Mouse (Mus musculus) heart, adult 2 months (tissue): Measurements from ENCODE around the gene Dgkq. TPM values are rescaled to one million over a fixed set of nuclear protein-coding genes. Genes with fewer than 3 reads are reported as not detected.

Source experiments
- DNase-seq, 2 experiments: peaks; one replicate each; pipeline ENCODE4 v3.0.0; 2021
- H3K27ac ChIP-seq: fragments of 200-600 bp; 2 replicates; pipeline ENCODE4 v1.8.1; 2022
- H3K27me3 ChIP-seq: fragments of 200-500 bp; 2 replicates; pipeline ENCODE4 v1.6.1; 2012; ENCODE audit warnings: mild to moderate bottlenecking, low read length, inconsistent platforms, mixed read lengths; ENCODE audit not compliant: control insufficient read depth, insufficient read depth
- H3K36me3 ChIP-seq: fragments of 200-500 bp; 2 replicates; pipeline ENCODE4 v1.6.1; 2012; ENCODE audit warnings: low read length, inconsistent platforms; ENCODE audit not compliant: control insufficient read depth, insufficient read depth
- H3K4me1 ChIP-seq: fragments of 200-500 bp; 2 replicates; pipeline ENCODE4 v1.6.1; 2011; ENCODE audit warnings: low read length; ENCODE audit not compliant: control insufficient read depth, insufficient read depth
- H3K4me3 ChIP-seq: fragments of 200-600 bp; 2 replicates; pipeline ENCODE4 v1.8.1; 2022
- H3K79me2 ChIP-seq: fragments of 200-500 bp; replicated peaks from 2 replicates; pipeline ENCODE4 v1.6.1; 2012; ENCODE audit warnings: mild to moderate bottlenecking, inconsistent platforms, low read length, moderate library complexity, mixed read lengths; ENCODE audit not compliant: control insufficient read depth, insufficient read depth
- H3K9ac ChIP-seq: fragments of 200-500 bp; 2 replicates; pipeline ENCODE4 v1.6.1; 2012; ENCODE audit warnings: low read depth, mild to moderate bottlenecking, control low read depth, inconsistent platforms, low read length, mixed read lengths
- CTCF ChIP-seq: fragments of 200-600 bp; IDR thresholded peaks from 2 replicates; pipeline ENCODE4 v1.8.1; 2022; ENCODE audit warnings: antibody characterized with exemption, mild to moderate bottlenecking, moderate library complexity
- EP300 ChIP-seq: fragments of 200-500 bp; IDR thresholded peaks from 2 replicates; pipeline ENCODE4 v1.6.1; 2011; ENCODE audit warnings: low read depth, low read length, control low read depth; ENCODE audit not compliant: insufficient read depth
- POLR2A ChIP-seq: fragments of 200-500 bp; IDR thresholded peaks from 2 replicates; pipeline ENCODE4 v1.6.1; 2011; ENCODE audit warnings: mild to moderate bottlenecking, low read depth, low read length, control low read depth; ENCODE audit not compliant: insufficient read depth
- WGBS: fragments of 180-500 bp; shearing (Covaris S2); methylation state at CpG from one replicate; pipeline ENCODE4 v1.1.7; 2018; 5-methylcytosine and 5-hydroxymethylcytosine counted together
- intact Hi-C: fragments of 180-260 bp; cut with DNase I; formaldehyde crosslinking; loops from one replicate; pipeline ENCODE4 v1.15.1; 2025
- long read RNA-seq: library from polyadenylated mRNA; stranded (forward); transcript quantifications from one replicate; pipeline ENCODE4 v2.0.0, GENCODE M21; 2021
- polyA plus RNA-seq: library from polyadenylated mRNA; depleted of rRNA; stranded (reverse); fragments of >200 nt; gene quantifications from 2 replicates; pipeline ENCODE4 v1.2.3, GENCODE M21; 2012; rRNA removed
- total RNA-seq, 2 experiments: library from RNA; stranded (reverse); gene quantifications; 2 replicates each; pipeline ENCODE4 v1.2.3; 2021

Gene Dgkq
- total RNA-seq = 1 to 10 TPM; 5.0 to 6.6 TPM
- polyA plus RNA-seq = 9.2 and 15.6 TPM in 2 replicates
- long read RNA-seq, full-length matches to known transcripts = 2 of 5 reads
- long read RNA-seq, partial matches to known transcripts = 0 of 5 reads
- long read RNA-seq, other reads (novel, unspliced or antisense) = 3 of 5 reads

DNA sequence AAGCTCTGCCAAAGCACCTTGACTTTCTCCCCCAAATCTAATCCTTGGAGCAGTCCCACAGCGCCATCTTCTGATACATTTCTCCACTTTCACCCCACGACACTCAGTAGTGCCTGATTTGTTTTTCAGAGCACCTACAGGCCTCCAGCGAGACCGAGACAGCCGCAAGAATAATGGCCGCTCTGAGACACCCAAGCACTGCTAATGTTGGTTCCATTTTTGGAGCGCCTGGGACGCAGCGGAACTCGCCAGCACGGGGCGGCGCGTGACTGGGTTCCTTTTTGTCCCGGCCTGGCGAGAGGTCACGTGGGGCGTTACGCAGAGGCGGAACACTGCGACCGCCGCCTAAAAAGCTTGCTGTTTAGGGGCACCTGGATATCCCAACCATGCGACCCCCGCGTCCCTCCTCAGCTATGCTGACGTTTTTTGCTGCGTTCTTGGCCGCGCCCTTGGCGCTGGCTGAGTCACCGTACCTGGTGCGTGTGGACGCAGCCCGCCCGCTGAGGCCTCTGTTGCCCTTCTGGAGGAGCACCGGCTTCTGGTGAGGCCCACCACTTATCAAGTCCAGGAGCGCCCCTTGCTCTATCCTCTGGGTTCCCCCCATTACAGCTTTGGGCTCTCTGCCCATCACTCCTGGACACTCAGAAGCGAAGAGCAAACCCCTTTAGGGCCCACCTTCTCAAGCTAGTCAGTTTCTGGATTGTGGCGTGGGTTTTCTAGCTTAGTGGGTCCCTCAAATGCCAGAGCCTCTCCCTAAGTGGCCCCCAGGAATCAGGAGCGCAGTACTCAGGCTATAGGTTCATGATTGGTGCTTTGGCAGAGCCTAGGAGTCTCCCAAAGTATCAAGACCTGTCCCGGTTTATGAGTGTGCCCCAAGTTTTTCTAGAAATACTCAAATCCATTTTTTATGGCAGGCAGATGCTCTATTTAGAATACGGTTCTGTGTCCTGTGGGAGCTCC lies at the start of gene Dgkq:
Gene Dgkq (minus strand): TSS at position 696 of the 960 bp plus-strand sequence.
- WGBS = 4% methylated on average over 43 of the region's 43 CpGs
- intact Hi-C loops = loop anchor here (2.0 to 10.0 kb wide), 3 partner anchors 40 to 1196 kb away; partner anchors contain the start of genes Dr1, Gak and Tmem175
- peak; percentile 59; the same call in 1 of the 2 replicates for TF ChIP-seq EP300
- peak; percentile 75 for TF ChIP-seq CTCF
- peak; percentile 88 for TF ChIP-seq POLR2A

GRCm38 (mm10) chr5:108718051-108718450 lies 48.6 kb upstream of the Dgkq start:
- H3K9ac ChIP-seq = no peak overlapping the region
- peaks cover 4% of the 10 kb centered on the region for H3K4me1 ChIP-seq
- H3K36me3 ChIP-seq = no peaks in the 10 kb centered on the region
- no peak overlapping the region for H3K4me3 ChIP-seq
- H3K27me3 ChIP-seq = no peaks in the 10 kb centered on the region
- 54% methylated on average over 4 of the region's 4 CpGs for WGBS
- intact Hi-C loops = no loop called here
- H3K79me2 ChIP-seq = no peaks in the 10 kb centered on the region
- no peak overlapping the region for H3K27ac ChIP-seq
- DNase-seq = no peak
- TF ChIP-seq CTCF (no peak), EP300 (no peak), POLR2A (no peak)

More for the DNA sequence above, at the start of gene Dgkq:
- no peaks in the 10 kb centered on the region for H3K36me3 ChIP-seq
- H3K27me3 ChIP-seq = no peaks in the 10 kb centered on the region
- peak within 1 kb of the TSS; percentile 69 for H3K4me3 ChIP-seq
- peak within 1 kb of the TSS; percentile 99 for H3K27ac ChIP-seq
- H3K4me1 ChIP-seq = peaks cover 2% of the 10 kb centered on the region
- peak within 1 kb of the TSS; percentile 78 for H3K9ac ChIP-seq
- peak; percentile 92 to 95 for DNase-seq
- no peaks in the 10 kb centered on the region for H3K79me2 ChIP-seq

DNA sequence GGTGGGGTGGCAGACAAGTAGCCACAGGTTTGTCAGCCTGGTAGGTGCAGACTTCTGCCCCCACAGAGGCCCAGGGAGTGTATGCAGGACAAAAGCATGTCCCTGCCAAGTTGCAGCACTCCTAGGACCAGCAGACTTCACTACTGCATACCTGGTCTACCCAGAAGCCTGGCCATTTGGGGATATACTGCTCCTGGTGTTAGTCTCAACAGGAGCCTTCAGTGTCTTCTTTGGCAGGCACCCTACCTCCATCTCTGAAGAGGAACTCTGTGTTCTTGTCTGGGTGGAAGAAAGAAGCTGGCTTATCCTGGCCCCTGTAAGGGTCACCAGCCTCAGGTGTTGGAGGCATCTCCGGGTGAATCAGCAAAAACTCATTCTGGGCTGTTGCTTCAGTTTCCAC lies 46.5 kb upstream of the Dgkq start:
- WGBS = 74% methylated on average over 1 of the region's 1 CpGs
- Histone ChIP-seq H3K4me1 (peaks cover 4% of the 10 kb centered on the region), H3K9ac (no peak overlapping the region), H3K27me3 (no peaks in the 10 kb centered on the region), H3K79me2 (no peaks in the 10 kb centered on the region), H3K27ac (no peak overlapping the region), H3K4me3 (no peak overlapping the region), H3K36me3 (no peaks in the 10 kb centered on the region)
- TF ChIP-seq EP300 (no peak), CTCF (no peak), POLR2A (no peak)
- DNase-seq = no peak
- intact Hi-C loops = no loop called here

DNA sequence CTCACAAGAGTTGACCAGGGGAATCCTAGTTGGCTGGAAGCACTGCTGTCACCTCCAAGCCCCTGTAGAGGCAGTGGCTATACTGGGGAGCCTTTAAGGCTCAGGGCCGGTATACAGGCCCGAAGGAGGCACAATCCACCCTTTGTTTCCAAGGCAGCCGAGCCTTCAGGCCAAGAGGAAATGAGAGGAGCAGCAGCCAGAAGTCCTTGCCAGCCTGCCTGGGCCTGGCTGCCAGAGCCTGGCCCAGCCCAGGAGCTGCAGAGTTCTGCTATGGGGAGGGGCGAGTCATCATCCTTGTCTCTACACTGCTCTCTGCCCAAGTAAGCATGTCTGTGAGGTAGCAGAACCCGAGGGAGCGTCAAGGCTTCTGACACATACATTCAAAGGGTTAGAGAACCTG lies 44.7 kb upstream of the Dgkq start:
- intact Hi-C loops = no loop called here
- peaks cover 4% of the 10 kb centered on the region for H3K4me1 ChIP-seq
- no peak overlapping the region for H3K9ac ChIP-seq
- H3K27me3 ChIP-seq = no peaks in the 10 kb centered on the region
- no peaks in the 10 kb centered on the region for H3K36me3 ChIP-seq
- H3K4me3 ChIP-seq = no peak overlapping the region
- no peak for TF ChIP-seq CTCF
- no peak for TF ChIP-seq EP300
- TF ChIP-seq POLR2A = no peak
- H3K27ac ChIP-seq = no peak overlapping the region
- peak in 1 of 2 experiments; percentile 42 for DNase-seq
- H3K79me2 ChIP-seq = no peaks in the 10 kb centered on the region
- 26% methylated on average over 6 of the region's 6 CpGs for WGBS

GRCm38 (mm10) chr5:108713691-108714090 lies 44.2 kb upstream of the Dgkq start:
- no peak overlapping the region for H3K27ac ChIP-seq
- TF ChIP-seq CTCF (no peak), POLR2A (no peak), EP300 (no peak)
- intact Hi-C loops = no loop called here
- H3K27me3 ChIP-seq = no peaks in the 10 kb centered on the region
- no peak overlapping the region for H3K9ac ChIP-seq
- no peak overlapping the region for H3K4me3 ChIP-seq
- H3K36me3 ChIP-seq = no peaks in the 10 kb centered on the region
- no peaks in the 10 kb centered on the region for H3K79me2 ChIP-seq
- H3K4me1 ChIP-seq = peaks cover 4% of the 10 kb centered on the region
- DNase-seq = no peak

- no peaks in the 10 kb centered on the region for H3K79me2 ChIP-seq
- H3K27ac ChIP-seq = no peak overlapping the region
- no peak overlapping the region for H3K9ac ChIP-seq
- 68% methylated on average over 2 of the region's 2 CpGs for WGBS
- H3K4me3 ChIP-seq = no peak overlapping the region
- DNase-seq = no peak
- H3K36me3 ChIP-seq = no peaks in the 10 kb centered on the region
- intact Hi-C loops = no loop called here
- no peak for TF ChIP-seq EP300
- TF ChIP-seq CTCF = no peak
- no peak for TF ChIP-seq POLR2A
- no peaks in the 10 kb centered on the region for H3K27me3 ChIP-seq
- H3K4me1 ChIP-seq = peaks cover 4% of the 10 kb centered on the region
These were observed 43.6 kb upstream of the Dgkq start for GRCm38 (mm10) chr5:108713096-108713495.
